Mouse (Mus musculus): ENCODE measurements around the gene Dclk1. TPM values are rescaled to one million over a fixed set of nuclear protein-coding genes. Genes with fewer than 3 reads are reported as not detected.

The Dclk1 gene
- polyA plus RNA-seq, 1 experiment, result 70.4 TPM

DNA sequence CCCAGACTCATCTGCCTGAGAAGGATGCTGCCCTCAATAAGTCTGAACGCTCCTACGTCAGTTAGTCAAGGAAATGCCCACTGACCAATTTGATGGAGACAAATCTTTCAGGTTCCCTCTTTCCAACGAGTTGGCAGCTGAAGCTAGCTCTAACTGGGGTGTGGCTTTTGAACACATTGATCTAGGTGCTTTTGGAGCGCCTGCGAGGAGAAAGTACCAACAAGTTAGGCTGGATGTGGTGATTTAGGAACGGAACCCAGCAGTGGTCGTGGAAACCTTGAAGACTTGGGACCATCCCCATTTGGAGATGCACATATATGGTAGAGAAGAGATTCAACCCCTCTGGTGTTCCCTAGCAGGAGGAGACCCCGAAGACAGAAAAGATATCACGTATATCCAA lies 303.8 kb downstream of the Dclk1 start:
- H3K79me2 ChIP-seq (ENCODE audit: control insufficient read depth, insufficient read depth), result no peaks in the 10 kb centered on the region
- no peaks in the 10 kb centered on the region for H3K36me3 ChIP-seq (ENCODE audit: control insufficient read depth, insufficient read depth)
- H3K27me3 ChIP-seq (ENCODE audit: control insufficient read depth, insufficient read depth, insufficient read length), result no peaks in the 10 kb centered on the region
- no peak overlapping the region for H3ac ChIP-seq (ENCODE audit: control insufficient read depth, insufficient read length)
- TF ChIP-seq TCF12 (IDR thresholded peaks at IDR 0.05; ENCODE audit: insufficient read depth, poor library complexity, severe bottlenecking), result no peak
- TF ChIP-seq TCF3 (IDR thresholded peaks at IDR 0.05; ENCODE audit: insufficient read length, low read depth), result no peak
- no peak for TF ChIP-seq MAX (IDR thresholded peaks at IDR 0.05; ENCODE audit: low read depth)
- TF ChIP-seq MYOD1 (IDR thresholded peaks at IDR 0.05; ENCODE audit: control insufficient read depth in 1 of 3, insufficient read length in 2 of 3, low read depth in 2 of 3), result no peak
- no peak overlapping the region for H3K4me2 ChIP-seq (ENCODE audit: low read depth)
- H3K4me3 ChIP-seq, result no peak overlapping the region

GRCm38 (mm10) chr3:55547106-55547505 lies 304.9 kb downstream of the Dclk1 start:
- Histone ChIP-seq H3K79me2 (ENCODE audit: control insufficient read depth, insufficient read depth) (no peaks in the 10 kb centered on the region), H3K27me3 (ENCODE audit: control insufficient read depth, insufficient read depth, insufficient read length) (no peaks in the 10 kb centered on the region), H3K36me3 (ENCODE audit: control insufficient read depth, insufficient read depth) (no peaks in the 10 kb centered on the region), H3K4me2 (ENCODE audit: low read depth) (no peak overlapping the region), H3ac (ENCODE audit: control insufficient read depth, insufficient read length) (no peak overlapping the region), H3K4me3 (no peak overlapping the region)
- no peak for TF ChIP-seq POLR2A (IDR thresholded peaks at IDR 0.05; ENCODE audit: insufficient read length, low read depth)

DNA sequence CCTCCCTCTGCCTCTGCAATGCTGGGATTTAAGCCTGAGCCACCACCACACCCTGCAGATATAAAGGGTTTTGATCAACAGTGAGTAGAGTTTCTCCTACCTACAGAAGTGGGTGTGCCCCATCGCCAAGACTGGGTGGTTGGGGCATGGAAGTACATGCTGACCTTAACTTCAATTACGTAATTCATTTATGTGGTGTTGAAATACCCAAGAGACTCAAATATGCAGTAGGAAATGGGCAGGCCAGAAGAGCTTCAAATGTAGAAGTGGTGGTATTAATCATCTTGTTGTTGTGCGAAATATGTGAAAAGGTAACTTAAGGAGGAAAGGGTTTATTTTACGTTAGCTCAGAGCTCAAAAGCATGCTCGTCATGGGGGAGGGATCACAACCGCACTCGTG lies 307.2 kb downstream of the Dclk1 start:
- no peak overlapping the region for H3ac ChIP-seq (ENCODE audit: control insufficient read depth, insufficient read length)
- H3K79me2 ChIP-seq (ENCODE audit: control insufficient read depth, insufficient read depth), result no peaks in the 10 kb centered on the region
- no peak overlapping the region for H3K4me3 ChIP-seq
- TF ChIP-seq MYOD1 (IDR thresholded peaks at IDR 0.05; ENCODE audit: control insufficient read depth in 1 of 3, insufficient read length in 2 of 3, low read depth in 2 of 3) (no peak), TCF3 (IDR thresholded peaks at IDR 0.05; ENCODE audit: insufficient read length, low read depth) (no peak), POLR2A (IDR thresholded peaks at IDR 0.05; ENCODE audit: insufficient read length, low read depth) (no peak), MYOG (IDR thresholded peaks at IDR 0.05; ENCODE audit: control insufficient read depth in 1 of 3, insufficient read depth in 1 of 3, insufficient read length in 2 of 3, low read depth in 2 of 3) (no peak), POLR2AphosphoS2 (IDR thresholded peaks at IDR 0.05; ENCODE audit: insufficient read length, low read depth) (no peak), USF1 (IDR thresholded peaks at IDR 0.05; ENCODE audit: low read depth) (no peak), REST (IDR thresholded peaks at IDR 0.05; ENCODE audit: insufficient read depth, insufficient read length) (no peak), TCF12 (IDR thresholded peaks at IDR 0.05; ENCODE audit: insufficient read depth, poor library complexity, severe bottlenecking) (no peak), MAX (IDR thresholded peaks at IDR 0.05; ENCODE audit: low read depth) (no peak), SRF (IDR thresholded peaks at IDR 0.05; ENCODE audit: control insufficient read depth, insufficient read length, low read depth) (no peak), E2F4 (IDR thresholded peaks at IDR 0.05; ENCODE audit: insufficient read depth) (no peak), CEBPB (IDR thresholded peaks at IDR 0.05; ENCODE audit: insufficient read depth, poor library complexity, severe bottlenecking) (no peak)
- no peaks in the 10 kb centered on the region for H3K27me3 ChIP-seq (ENCODE audit: control insufficient read depth, insufficient read depth, insufficient read length)
- no peaks in the 10 kb centered on the region for H3K36me3 ChIP-seq (ENCODE audit: control insufficient read depth, insufficient read depth)
- no peak overlapping the region for H3K4me2 ChIP-seq (ENCODE audit: low read depth)

DNA sequence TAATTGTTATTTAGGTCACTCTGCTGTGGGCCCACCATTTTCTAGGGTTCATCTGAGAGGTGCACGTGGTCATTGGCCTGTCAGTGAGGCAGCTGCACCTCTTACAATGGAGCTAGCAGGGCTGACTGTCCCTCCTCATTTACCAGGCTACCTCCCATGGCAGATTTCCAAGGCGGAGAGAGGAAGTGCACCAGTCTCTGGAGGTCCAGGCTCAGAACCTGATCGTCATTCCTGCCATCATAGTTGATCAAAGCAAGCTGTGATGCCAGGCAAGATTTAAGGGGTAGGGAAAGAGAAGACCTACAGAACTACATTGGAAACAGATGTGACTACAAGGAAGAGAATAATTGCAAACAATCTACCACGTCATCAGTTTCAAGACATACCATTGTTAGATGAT lies 308.8 kb downstream of the Dclk1 start:
- Histone ChIP-seq H3K36me3 (ENCODE audit: control insufficient read depth, insufficient read depth) (no peaks in the 10 kb centered on the region), H3K27me3 (ENCODE audit: control insufficient read depth, insufficient read depth, insufficient read length) (no peaks in the 10 kb centered on the region), H3K79me2 (ENCODE audit: control insufficient read depth, insufficient read depth) (no peaks in the 10 kb centered on the region), H3ac (ENCODE audit: control insufficient read depth, insufficient read length) (no peak overlapping the region), H3K4me2 (ENCODE audit: low read depth) (no peak overlapping the region), H3K4me3 (no peak overlapping the region)
- TF ChIP-seq TCF3 (IDR thresholded peaks at IDR 0.05; ENCODE audit: insufficient read length, low read depth), result no peak
- no peak for TF ChIP-seq E2F4 (IDR thresholded peaks at IDR 0.05; ENCODE audit: insufficient read depth)
- no peak for TF ChIP-seq CEBPB (IDR thresholded peaks at IDR 0.05; ENCODE audit: insufficient read depth, poor library complexity, severe bottlenecking)
- TF ChIP-seq REST (IDR thresholded peaks at IDR 0.05; ENCODE audit: insufficient read depth, insufficient read length), result no peak
- TF ChIP-seq POLR2AphosphoS2 (IDR thresholded peaks at IDR 0.05; ENCODE audit: insufficient read length, low read depth), result no peak
- TF ChIP-seq MAX (IDR thresholded peaks at IDR 0.05; ENCODE audit: low read depth), result no peak
- TF ChIP-seq TCF12 (IDR thresholded peaks at IDR 0.05; ENCODE audit: insufficient read depth, poor library complexity, severe bottlenecking), result no peak
- no peak for TF ChIP-seq MYOG (IDR thresholded peaks at IDR 0.05; ENCODE audit: control insufficient read depth in 1 of 3, insufficient read depth in 1 of 3, insufficient read length in 2 of 3, low read depth in 2 of 3)

- no peak overlapping the region for H3K4me3 ChIP-seq
- TF ChIP-seq MYOG (IDR thresholded peaks at IDR 0.05; ENCODE audit: control insufficient read depth in 1 of 3, insufficient read depth in 1 of 3, insufficient read length in 2 of 3, low read depth in 2 of 3) (no peak), TCF3 (IDR thresholded peaks at IDR 0.05; ENCODE audit: insufficient read length, low read depth) (no peak), TCF12 (IDR thresholded peaks at IDR 0.05; ENCODE audit: insufficient read depth, poor library complexity, severe bottlenecking) (no peak), SRF (IDR thresholded peaks at IDR 0.05; ENCODE audit: control insufficient read depth, insufficient read length, low read depth) (no peak), CEBPB (IDR thresholded peaks at IDR 0.05; ENCODE audit: insufficient read depth, poor library complexity, severe bottlenecking) (no peak), E2F4 (IDR thresholded peaks at IDR 0.05; ENCODE audit: insufficient read depth) (no peak), MYOD1 (IDR thresholded peaks at IDR 0.05; ENCODE audit: control insufficient read depth in 1 of 3, insufficient read length in 2 of 3, low read depth in 2 of 3) (no peak), POLR2A (IDR thresholded peaks at IDR 0.05; ENCODE audit: insufficient read length, low read depth) (no peak), POLR2AphosphoS2 (IDR thresholded peaks at IDR 0.05; ENCODE audit: insufficient read length, low read depth) (no peak), USF1 (IDR thresholded peaks at IDR 0.05; ENCODE audit: low read depth) (no peak), REST (IDR thresholded peaks at IDR 0.05; ENCODE audit: insufficient read depth, insufficient read length) (no peak), MAX (IDR thresholded peaks at IDR 0.05; ENCODE audit: low read depth) (no peak)
- H3ac ChIP-seq (ENCODE audit: control insufficient read depth, insufficient read length), result no peak overlapping the region
- H3K36me3 ChIP-seq (ENCODE audit: control insufficient read depth, insufficient read depth), result no peaks in the 10 kb centered on the region
- no peak overlapping the region for H3K4me2 ChIP-seq (ENCODE audit: low read depth)
- H3K27me3 ChIP-seq (ENCODE audit: control insufficient read depth, insufficient read depth, insufficient read length), result no peaks in the 10 kb centered on the region
- H3K79me2 ChIP-seq (ENCODE audit: control insufficient read depth, insufficient read depth), result no peaks in the 10 kb centered on the region
These were observed 309.7 kb downstream of the Dclk1 start for GRCm38 (mm10) chr3:55551912-55552311.

Measured in myocyte (in vitro differentiated cells).